Mouse (Mus musculus): ENCODE data around the gene Spns2. TPM values are rescaled to one million over a fixed set of nuclear protein-coding genes. Genes with fewer than 3 reads are reported as not detected.

The Spns2 gene
- polyA plus RNA-seq, 1 experiment from 2014 or later, result 3.3 TPM

DNA sequence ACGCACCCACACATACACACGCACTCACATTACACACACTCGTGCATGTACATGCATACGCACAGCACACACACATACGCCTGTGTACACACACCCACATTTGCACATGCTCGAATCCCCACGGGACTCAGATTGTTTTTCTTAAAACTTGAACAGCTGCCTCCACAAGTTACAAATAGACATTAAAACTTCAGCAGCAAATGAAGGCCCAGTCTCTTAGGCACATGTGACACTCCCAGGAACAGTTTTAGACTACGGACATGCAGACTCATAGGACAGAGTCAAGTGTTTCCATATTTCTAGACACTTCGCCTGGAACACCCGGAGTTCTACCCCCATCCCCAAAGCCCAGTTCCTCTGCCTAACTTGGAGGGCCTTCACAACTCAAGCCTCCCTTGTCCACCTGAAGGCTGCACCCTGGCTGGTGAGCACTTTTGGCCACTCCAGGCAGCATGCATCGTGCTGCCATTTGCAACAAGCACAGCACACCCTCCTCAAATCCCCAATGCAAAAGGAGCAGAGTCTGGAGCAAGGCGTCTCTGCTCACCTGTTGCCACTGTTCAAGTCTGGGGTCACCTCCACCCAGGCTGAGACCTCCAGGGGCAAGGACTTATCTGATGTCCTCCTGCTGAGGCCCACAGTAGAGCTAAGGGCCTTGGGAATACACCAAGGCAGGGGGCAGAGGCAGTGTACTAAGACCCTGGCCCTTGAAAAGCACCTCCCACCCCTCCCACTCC is 79.9 kb downstream of the Spns2 start:
- no peaks in the 10 kb centered on the region for H3K36me3 ChIP-seq (ENCODE audit: insufficient read depth, low read length)
- whole genome bisulfite sequencing, result 45% methylated on average over 12 of the region's 12 CpGs
- H3K4me2 ChIP-seq (replicated peaks; ENCODE audit: low read depth, low read length), result peak overlapping the region; percentile 93
- H3K4me3 ChIP-seq (ENCODE audit: low read length), result peak overlapping the region; percentile 83
- 0 out of 2 replicates have a peak, but pooled peaks cover 4% of the 10 kb centered on the region for H3K27me3 ChIP-seq (ENCODE audit: insufficient read depth, low read length)
- no peaks in the 10 kb centered on the region for H3K9me3 ChIP-seq (ENCODE audit: low read length)
- peak overlapping the region; percentile 60 for H3K9ac ChIP-seq (replicated peaks; ENCODE audit: low read length)
- no peak for ATAC-seq (ENCODE audit: low FRiP score, low TSS enrichment)
- H3K27ac ChIP-seq (ENCODE audit: low read length), result peak overlapping the region; percentile 98
- peaks cover 80% of the 10 kb centered on the region for H3K4me1 ChIP-seq (ENCODE audit: insufficient read depth, low read length)

DNA sequence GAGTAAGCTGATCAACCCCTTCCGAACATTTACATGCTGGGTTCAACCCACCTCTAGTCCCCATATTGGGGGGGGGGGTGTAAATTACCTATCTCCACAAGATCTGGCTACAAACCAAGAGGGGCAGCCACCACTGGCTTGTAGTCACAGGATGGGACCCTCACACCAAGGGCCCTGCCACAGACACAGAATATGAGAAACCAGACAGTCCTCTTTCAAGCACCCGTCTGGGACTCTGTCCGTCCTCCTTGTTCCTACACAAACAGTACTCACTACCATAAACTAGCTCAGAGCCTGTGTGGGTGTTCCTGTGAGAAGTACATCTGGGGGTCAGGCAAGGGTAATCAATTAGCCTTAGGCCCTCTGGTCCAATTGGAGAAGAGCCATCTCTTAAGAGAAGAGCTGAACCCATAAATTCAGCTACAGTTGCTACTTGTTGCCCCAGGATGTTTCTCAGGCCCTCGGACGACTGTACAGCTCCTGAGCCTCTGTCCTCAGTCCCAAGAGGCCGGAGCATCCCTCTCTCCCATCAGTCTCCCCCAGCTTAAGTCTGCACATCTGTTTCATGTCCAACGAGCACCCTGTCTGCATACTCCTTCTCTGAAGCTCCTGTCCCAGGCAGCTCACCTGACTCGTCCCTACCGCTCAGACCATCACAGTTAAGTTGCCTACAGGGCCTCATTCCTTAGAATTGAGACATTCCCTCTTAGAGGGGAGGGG is 81.1 kb downstream of the Spns2 start:
- 24% methylated on average over 9 of the region's 9 CpGs for WGBS
- no peak overlapping the region for H3K27ac ChIP-seq (ENCODE audit: low read length)
- no peaks in the 10 kb centered on the region for H3K9me3 ChIP-seq (ENCODE audit: low read length)
- no peaks in the 10 kb centered on the region for H3K36me3 ChIP-seq (ENCODE audit: insufficient read depth, low read length)
- ATAC-seq (ENCODE audit: low FRiP score, low TSS enrichment), result no peak
- peaks cover 79% of the 10 kb centered on the region for H3K4me1 ChIP-seq (ENCODE audit: insufficient read depth, low read length)
- 0 out of 2 replicates have a peak, but pooled peaks cover 4% of the 10 kb centered on the region for H3K27me3 ChIP-seq (ENCODE audit: insufficient read depth, low read length)
- H3K4me3 ChIP-seq (ENCODE audit: low read length), result peak overlapping the region; percentile 83
- peak overlapping the region; percentile 60 for H3K9ac ChIP-seq (replicated peaks; ENCODE audit: low read length)
- peak overlapping the region; percentile 93 for H3K4me2 ChIP-seq (replicated peaks; ENCODE audit: low read depth, low read length)

DNA sequence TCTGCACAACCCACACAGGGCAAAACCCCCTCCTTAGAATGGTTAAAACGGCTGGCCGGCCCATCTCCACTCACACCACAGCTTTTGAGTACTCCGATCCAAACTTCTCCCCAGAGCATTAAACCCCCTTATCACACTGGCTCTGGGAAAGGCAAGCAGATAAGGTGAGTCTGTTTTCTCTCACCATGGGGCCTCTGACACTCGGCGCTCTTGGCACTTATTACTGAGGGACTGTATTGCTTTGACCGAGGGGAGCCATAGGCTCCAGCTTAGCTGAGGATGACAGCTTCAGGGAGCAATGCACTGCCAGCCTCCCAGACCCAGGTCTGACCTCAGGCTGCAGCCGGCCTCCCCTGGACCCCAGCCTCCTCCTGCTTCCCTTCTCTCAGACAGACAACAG is 82.1 kb downstream of the Spns2 start:
- ATAC-seq (ENCODE audit: low FRiP score, low TSS enrichment), result no peak
- H3K9me3 ChIP-seq (ENCODE audit: low read length), result no peaks in the 10 kb centered on the region
- H3K27ac ChIP-seq (ENCODE audit: low read length), result peak overlapping the region; percentile 66
- H3K9ac ChIP-seq (replicated peaks; ENCODE audit: low read length), result peak overlapping the region; percentile 45; the same call in 1 of the 2 replicates
- no peaks in the 10 kb centered on the region for H3K36me3 ChIP-seq (ENCODE audit: insufficient read depth, low read length)
- 23% methylated on average over 7 of the region's 7 CpGs for WGBS
- H3K27me3 ChIP-seq (ENCODE audit: insufficient read depth, low read length), result 0 out of 2 replicates have a peak, but pooled peaks cover 4% of the 10 kb centered on the region
- H3K4me2 ChIP-seq (replicated peaks; ENCODE audit: low read depth, low read length), result peak overlapping the region; percentile 93
- H3K4me3 ChIP-seq (ENCODE audit: low read length), result peak overlapping the region; percentile 83
- peaks cover 80% of the 10 kb centered on the region for H3K4me1 ChIP-seq (ENCODE audit: insufficient read depth, low read length)

DNA sequence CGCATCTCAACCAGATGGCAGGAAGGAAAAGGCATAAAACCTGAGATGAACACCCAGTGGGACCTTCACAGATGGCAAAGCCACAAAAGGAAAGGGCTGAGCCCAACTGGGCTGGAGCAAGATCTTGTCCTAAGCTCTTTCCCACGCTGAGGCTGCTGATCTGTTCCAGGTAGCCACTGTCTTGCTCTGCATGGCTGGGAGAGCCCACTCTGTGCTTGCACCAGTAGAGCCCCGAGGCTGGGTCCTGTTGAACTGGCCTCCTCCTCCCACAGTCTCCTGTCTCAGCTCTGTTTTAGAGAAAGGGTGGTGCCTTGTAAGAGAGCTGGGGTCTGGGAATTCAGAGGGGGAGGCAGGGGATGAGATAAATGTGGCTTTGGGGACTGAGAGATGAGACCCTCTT is 82.6 kb downstream of the Spns2 start:
- Histone ChIP-seq H3K9ac (replicated peaks; ENCODE audit: low read length) (peak overlapping the region; percentile 56), H3K4me3 (ENCODE audit: low read length) (peak overlapping the region; percentile 83), H3K27ac (ENCODE audit: low read length) (peak overlapping the region; percentile 66), H3K4me1 (ENCODE audit: insufficient read depth, low read length) (peaks cover 80% of the 10 kb centered on the region), H3K36me3 (ENCODE audit: insufficient read depth, low read length) (no peaks in the 10 kb centered on the region), H3K27me3 (ENCODE audit: insufficient read depth, low read length) (0 out of 2 replicates have a peak, but pooled peaks cover 4% of the 10 kb centered on the region), H3K4me2 (replicated peaks; ENCODE audit: low read depth, low read length) (peak overlapping the region; percentile 93), H3K9me3 (ENCODE audit: low read length) (no peaks in the 10 kb centered on the region)
- ATAC-seq (ENCODE audit: low FRiP score, low TSS enrichment), result no peak
- WGBS, result 22% methylated on average over 3 of the region's 3 CpGs

DNA sequence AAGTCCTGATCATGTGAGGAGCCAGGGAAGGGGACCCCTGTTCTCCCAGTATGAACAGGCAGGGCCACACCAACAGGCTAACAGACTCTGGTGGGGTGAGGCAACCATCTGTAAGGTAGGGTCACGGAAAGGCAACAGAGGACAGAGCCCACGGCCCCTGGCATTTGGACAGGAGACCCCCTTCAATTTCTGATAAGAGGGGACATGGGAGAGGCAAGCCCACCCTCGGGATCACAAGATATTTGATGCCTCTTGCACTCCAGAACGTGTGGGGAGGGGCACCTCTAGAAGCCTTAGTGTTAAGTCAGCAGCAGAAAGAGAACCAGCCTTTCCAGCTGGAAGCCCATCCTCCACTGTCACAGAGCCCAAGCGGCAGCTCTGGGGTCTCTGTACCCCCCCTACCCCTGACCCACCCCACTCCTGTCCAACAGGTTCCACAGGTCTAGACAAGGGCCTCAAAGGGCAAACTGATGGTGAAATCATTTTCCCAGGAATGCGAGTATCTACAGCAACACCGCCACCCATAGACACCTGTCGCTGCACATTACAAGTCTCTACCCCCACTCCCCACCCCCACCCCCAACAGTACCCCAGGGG is 83.5 kb downstream of the Spns2 start:
- H3K9ac ChIP-seq (replicated peaks; ENCODE audit: low read length), result peak overlapping the region; percentile 56; the same call in 1 of the 2 replicates
- H3K9me3 ChIP-seq (ENCODE audit: low read length), result no peaks in the 10 kb centered on the region
- no peak for ATAC-seq (ENCODE audit: low FRiP score, low TSS enrichment)

DNA sequence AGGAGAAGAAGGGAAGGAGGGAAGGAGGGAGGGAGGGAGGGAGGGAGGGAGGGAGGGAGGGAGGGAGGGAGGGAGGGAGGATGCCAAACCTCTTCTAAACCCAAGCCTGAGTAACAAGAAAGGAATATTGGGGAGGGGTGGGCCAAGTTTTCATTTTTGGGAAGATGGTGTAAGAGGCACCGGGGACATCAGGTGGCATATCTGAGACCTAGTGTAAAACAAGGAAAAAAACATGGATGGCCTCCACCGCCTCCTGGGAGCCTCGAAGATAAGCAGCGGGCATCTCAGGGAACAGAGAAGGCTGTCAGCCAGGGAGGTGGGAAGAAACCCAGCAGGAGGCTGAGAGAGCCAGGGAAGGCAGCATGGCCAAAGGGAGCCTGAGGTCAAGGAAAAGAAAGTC is 84.2 kb downstream of the Spns2 start:
- no peaks in the 10 kb centered on the region for H3K36me3 ChIP-seq (ENCODE audit: insufficient read depth, low read length)
- no peaks in the 10 kb centered on the region for H3K9me3 ChIP-seq (ENCODE audit: low read length)
- H3K27me3 ChIP-seq (ENCODE audit: insufficient read depth, low read length), result 0 out of 2 replicates have a peak, but pooled peaks cover 4% of the 10 kb centered on the region
- H3K4me1 ChIP-seq (ENCODE audit: insufficient read depth, low read length), result peaks cover 88% of the 10 kb centered on the region
- peak overlapping the region; percentile 27 for H3K27ac ChIP-seq (ENCODE audit: low read length)
- 69% methylated on average over 4 of the region's 4 CpGs for WGBS
- H3K4me2 ChIP-seq (replicated peaks; ENCODE audit: low read depth, low read length), result no peak overlapping the region
- no peak overlapping the region for H3K4me3 ChIP-seq (ENCODE audit: low read length)
- ATAC-seq (ENCODE audit: low FRiP score, low TSS enrichment), result no peak
- 0 out of 2 replicates have a peak overlapping the region, but pooled peaks have one; percentile 5 for H3K9ac ChIP-seq (replicated peaks; ENCODE audit: low read length)

More for the DNA sequence above, 83.5 kb downstream of the Spns2 start:
- Histone ChIP-seq H3K4me3 (ENCODE audit: low read length) (no peak overlapping the region), H3K4me2 (replicated peaks; ENCODE audit: low read depth, low read length) (peak overlapping the region; percentile 93), H3K27me3 (ENCODE audit: insufficient read depth, low read length) (0 out of 2 replicates have a peak, but pooled peaks cover 4% of the 10 kb centered on the region), H3K36me3 (ENCODE audit: insufficient read depth, low read length) (no peaks in the 10 kb centered on the region), H3K4me1 (ENCODE audit: insufficient read depth, low read length) (peaks cover 85% of the 10 kb centered on the region), H3K27ac (ENCODE audit: low read length) (peak overlapping the region; percentile 66)
- WGBS, result 54% methylated on average over 8 of the region's 8 CpGs

DNA sequence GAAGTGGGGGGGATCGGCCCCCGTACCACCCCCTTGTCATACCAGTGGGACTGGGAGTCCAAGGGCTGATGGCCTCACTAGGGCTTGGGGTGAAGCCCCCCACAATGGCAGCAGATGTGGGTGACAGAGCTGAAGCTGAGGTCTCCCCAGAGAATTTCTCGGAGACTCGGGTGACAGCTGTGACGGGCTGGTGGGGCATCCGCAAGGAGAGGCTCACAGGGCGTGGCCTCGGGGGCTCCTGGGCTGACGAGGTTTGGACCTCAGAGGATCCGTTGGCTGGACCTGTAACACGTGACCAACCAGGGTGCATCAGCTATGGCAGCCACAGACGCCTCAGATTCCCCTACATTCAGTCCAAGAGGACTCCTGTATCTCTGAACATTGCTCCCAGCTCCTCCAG is 86.7 kb downstream of the Spns2 start:
- no peak overlapping the region for H3K4me2 ChIP-seq (replicated peaks; ENCODE audit: low read depth, low read length)
- WGBS, result 80% methylated on average over 12 of the region's 12 CpGs
- peak overlapping the region; percentile 81 for H3K27ac ChIP-seq (ENCODE audit: low read length)
- no peak overlapping the region for H3K4me3 ChIP-seq (ENCODE audit: low read length)
- peaks cover 75% of the 10 kb centered on the region for H3K4me1 ChIP-seq (ENCODE audit: insufficient read depth, low read length)
- H3K27me3 ChIP-seq (ENCODE audit: insufficient read depth, low read length), result no peaks in the 10 kb centered on the region
- peak overlapping the region; percentile 0 for H3K9ac ChIP-seq (replicated peaks; ENCODE audit: low read length)
- peaks cover 14% of the 10 kb centered on the region for H3K36me3 ChIP-seq (ENCODE audit: insufficient read depth, low read length)
- no peak for ATAC-seq (ENCODE audit: low FRiP score, low TSS enrichment)
- no peaks in the 10 kb centered on the region for H3K9me3 ChIP-seq (ENCODE audit: low read length)

DNA sequence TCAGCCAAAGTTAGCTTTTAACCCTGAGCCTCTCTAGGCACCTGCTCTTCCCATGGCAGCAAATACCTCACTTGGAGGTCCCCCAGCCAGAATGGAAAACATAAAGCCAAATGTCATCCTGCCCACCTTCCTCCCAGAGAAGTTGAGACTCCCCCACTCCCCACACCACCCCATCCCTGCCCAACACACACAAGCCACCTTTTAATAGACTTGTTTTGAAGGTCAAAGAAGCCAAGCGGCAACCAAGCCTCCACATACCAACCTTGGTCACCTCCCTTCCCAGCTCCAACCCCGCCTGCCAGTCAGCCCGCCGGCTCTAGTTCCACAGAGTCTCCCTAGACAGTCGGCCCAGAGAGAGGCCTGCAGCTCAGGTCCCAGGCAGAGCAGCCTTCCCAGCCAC is 87.7 kb downstream of the Spns2 start:
- H3K27me3 ChIP-seq (ENCODE audit: insufficient read depth, low read length), result no peaks in the 10 kb centered on the region
- H3K9ac ChIP-seq (replicated peaks; ENCODE audit: low read length), result no peak overlapping the region
- ATAC-seq (ENCODE audit: low FRiP score, low TSS enrichment), result peak; percentile 77
- peaks cover 75% of the 10 kb centered on the region for H3K4me1 ChIP-seq (ENCODE audit: insufficient read depth, low read length)
- no peak overlapping the region for H3K4me3 ChIP-seq (ENCODE audit: low read length)
- peaks cover 21% of the 10 kb centered on the region for H3K36me3 ChIP-seq (ENCODE audit: insufficient read depth, low read length)
- WGBS, result 27% methylated on average over 5 of the region's 5 CpGs
- peak overlapping the region; percentile 81 for H3K27ac ChIP-seq (ENCODE audit: low read length)
- no peaks in the 10 kb centered on the region for H3K9me3 ChIP-seq (ENCODE audit: low read length)
- peak overlapping the region; percentile 3 for H3K4me2 ChIP-seq (replicated peaks; ENCODE audit: low read depth, low read length)

Data from kidney, embryonic 16.5 days (tissue).